8 mouse cellular contexts compared by ENCODE assay signal in genomic region chrX:140600410-140601109, GRCm38 (mm10). TPM values are rescaled to one million over a fixed set of nuclear protein-coding genes. Genes with fewer than 3 reads are reported as not detected.
A peak's percentile ranks its signal among the peaks of the same experiment; 100 is the strongest.
DNase-seq lines count a peak whose midpoint lies in the region; ATAC-seq and TF ChIP-seq lines count a peak whose summit lies in the region.

Gene Tsc22d3, minus strand, starts transcription at chrX:140600659.

- peak; percentile 69 for ATAC-seq in embryonic facial prominence, embryonic 14.5 days (ENCODE audit: low read depth)
- ATAC-seq in limb, embryonic 11.5 days (ENCODE audit: insufficient number of reproducible peaks, low FRiP score, low TSS enrichment, low read depth): peak; percentile 10; the same call in 1 of the 2 replicates
- peak; percentile 39; the same call in 1 of the 2 replicates for ATAC-seq in midbrain, embryonic 12.5 days (ENCODE audit: low FRiP score, low read depth)

- no peaks in the 10 kb centered on the region for H3K4me1 ChIP-seq in embryonic facial prominence, embryonic 14.5 days (ENCODE audit: control insufficient read depth, insufficient read depth, low read length)
- 0 out of 2 replicates have a peak, but pooled peaks cover 4% of the 10 kb centered on the region for H3K4me1 ChIP-seq in kidney, adult 2 months (ENCODE audit: control insufficient read depth, insufficient read depth, low read length)
- H3K4me1 ChIP-seq in limb, embryonic 11.5 days (ENCODE audit: control insufficient read depth, insufficient read depth, low read length): no peaks in the 10 kb centered on the region
- H3K4me1 ChIP-seq in midbrain, embryonic 12.5 days: 0 out of 2 replicates have a peak, but pooled peaks cover 3% of the 10 kb centered on the region
- H3K4me1 ChIP-seq in spleen, adult 2 months (ENCODE audit: control insufficient read depth, insufficient read depth, insufficient read length): no peaks in the 10 kb centered on the region; the same call in 1 of the 2 replicates

- no peak for TF ChIP-seq POLR2A in kidney, adult 2 months (IDR thresholded peaks at IDR 0.05; ENCODE audit: low read depth, low read length)
- TF ChIP-seq POLR2A in spleen, adult 2 months (IDR thresholded peaks at IDR 0.05; ENCODE audit: low read depth, low read length): no peak

- peak; percentile 78 for DNase-seq in 416B (ENCODE audit: low read depth)
- DNase-seq in adrenal gland, postnatal 10 days: peak; percentile 71
- DNase-seq in embryonic facial prominence, embryonic 14.5 days (ENCODE audit: low spot score): peak; percentile 53
- peak; percentile 84 for DNase-seq in heart, adult 8-10 months (ENCODE audit: low spot score)
- peak; percentile 84 for DNase-seq in kidney, adult 2 months
- DNase-seq in limb, embryonic 11.5 days (ENCODE audit: low spot score): peak; percentile 65
- DNase-seq in spleen, adult 2 months (ENCODE audit: low read depth in 1 of 2, low spot score in 2 of 2): peak; percentile 39 to 52

- peak within 1 kb of the TSS; percentile 37; the same call in 1 of the 2 replicates for H3K9ac ChIP-seq in embryonic facial prominence, embryonic 14.5 days (ENCODE audit: low read depth, low read length)
- H3K9ac ChIP-seq in limb, embryonic 11.5 days (ENCODE audit: low read length): no peak within 1 kb of the TSS
- H3K9ac ChIP-seq in midbrain, embryonic 12.5 days (replicated peaks): no peak within 1 kb of the TSS

- peak within 1 kb of the TSS; percentile 49 for H3K4me3 ChIP-seq in embryonic facial prominence, embryonic 14.5 days (ENCODE audit: low read depth, low read length)
- peak within 1 kb of the TSS; percentile 59 for H3K4me3 ChIP-seq in kidney, adult 2 months (ENCODE audit: insufficient read depth, low read depth, low read length)
- peak within 1 kb of the TSS; percentile 35 for H3K4me3 ChIP-seq in limb, embryonic 11.5 days (ENCODE audit: low read depth, low read length)
- H3K4me3 ChIP-seq in midbrain, embryonic 12.5 days: peak within 1 kb of the TSS; percentile 55
- peak within 1 kb of the TSS; percentile 54 for H3K4me3 ChIP-seq in spleen, adult 2 months (ENCODE audit: extremely low read depth, insufficient read depth, insufficient read length)

- TF ChIP-seq CTCF in kidney, adult 2 months (conservative IDR thresholded peaks at IDR 0.05; ENCODE audit: insufficient read depth, insufficient read length, low read depth, low read length): peak; percentile 75
- TF ChIP-seq CTCF in spleen, adult 2 months (IDR thresholded peaks at IDR 0.05; ENCODE audit: extremely low read depth, insufficient read depth, insufficient read length, insufficient replicate concordance): peak; percentile 34; the same call in 1 of the 2 replicates

- no peaks in the 10 kb centered on the region for H3K36me3 ChIP-seq in embryonic facial prominence, embryonic 14.5 days (ENCODE audit: control insufficient read depth, insufficient read depth, low read length)
- H3K36me3 ChIP-seq in kidney, adult 2 months (ENCODE audit: control insufficient read depth, insufficient read depth, low read length): no peaks in the 10 kb centered on the region
- no peaks in the 10 kb centered on the region for H3K36me3 ChIP-seq in limb, embryonic 11.5 days (ENCODE audit: control insufficient read depth, insufficient read depth, low read length)
- H3K36me3 ChIP-seq in midbrain, embryonic 12.5 days: no peaks in the 10 kb centered on the region
- no peaks in the 10 kb centered on the region for H3K36me3 ChIP-seq in spleen, adult 2 months (ENCODE audit: control insufficient read depth, insufficient read depth, low read length)

- H3K9me3 ChIP-seq in embryonic facial prominence, embryonic 14.5 days (ENCODE audit: control insufficient read depth, low read length): 0 out of 2 replicates have a peak, but pooled peaks cover 3% of the 10 kb centered on the region
- H3K9me3 ChIP-seq in limb, embryonic 11.5 days (ENCODE audit: control insufficient read depth, low read length): no peaks in the 10 kb centered on the region
- H3K9me3 ChIP-seq in midbrain, embryonic 12.5 days: no peaks in the 10 kb centered on the region

- H3K27me3 ChIP-seq in embryonic facial prominence, embryonic 14.5 days (replicated peaks; ENCODE audit: control insufficient read depth, insufficient read depth, low read length): peaks cover 53% of the 10 kb centered on the region
- no peaks in the 10 kb centered on the region for H3K27me3 ChIP-seq in kidney, adult 2 months (replicated peaks; ENCODE audit: control insufficient read depth, insufficient read depth, low read length)
- peaks cover 44% of the 10 kb centered on the region for H3K27me3 ChIP-seq in limb, embryonic 11.5 days (ENCODE audit: control insufficient read depth, insufficient read depth, low read length)
- H3K27me3 ChIP-seq in midbrain, embryonic 12.5 days: peaks cover 58% of the 10 kb centered on the region
- peaks cover 3% of the 10 kb centered on the region; the same call in 1 of the 2 replicates for H3K27me3 ChIP-seq in spleen, adult 2 months (ENCODE audit: control insufficient read depth, insufficient read depth, low read length)

- no peak within 1 kb of the TSS for H3K27ac ChIP-seq in embryonic facial prominence, embryonic 14.5 days (replicated peaks; ENCODE audit: low read depth, low read length)
- H3K27ac ChIP-seq in kidney, adult 2 months (ENCODE audit: insufficient read depth, low read depth, low read length): no peak within 1 kb of the TSS
- no peak within 1 kb of the TSS for H3K27ac ChIP-seq in limb, embryonic 11.5 days (replicated peaks; ENCODE audit: low read depth, low read length)
- no peak within 1 kb of the TSS for H3K27ac ChIP-seq in midbrain, embryonic 12.5 days (replicated peaks)
- no peak within 1 kb of the TSS for H3K27ac ChIP-seq in spleen, adult 2 months (ENCODE audit: insufficient read depth, low read length)

- peak within 1 kb of the TSS; percentile 74 for H3K4me2 ChIP-seq in embryonic facial prominence, embryonic 14.5 days (ENCODE audit: low read depth, low read length)
- H3K4me2 ChIP-seq in limb, embryonic 11.5 days (ENCODE audit: low read depth, severe bottlenecking): peak within 1 kb of the TSS; percentile 71
- peak within 1 kb of the TSS; percentile 69 for H3K4me2 ChIP-seq in midbrain, embryonic 12.5 days (replicated peaks)

- WGBS in embryonic facial prominence, embryonic 14.5 days: 20% methylated on average over 28 of the region's 28 CpGs
- under 1% methylated on average over 28 of the region's 28 CpGs for WGBS in kidney, adult 2 months
- 25% methylated on average over 28 of the region's 28 CpGs for WGBS in limb, embryonic 11.5 days
- WGBS in midbrain, embryonic 12.5 days: 24% methylated on average over 28 of the region's 28 CpGs
- WGBS in spleen, adult 2 months: 31% methylated on average over 28 of the region's 28 CpGs

RNA-seq across cellular contexts. Expression of gene Tsc22d3, which starts in this region (rescaled TPM):
- total RNA-seq in adrenal gland, postnatal 10 days (2021): 100 to 1,000 TPM in 1 of 2 experiments, 10 to 100 TPM in 1; 89.8 to 171 TPM
- 99.9 and 108 TPM in 2 replicates for polyA plus RNA-seq in embryonic facial prominence, embryonic 14.5 days (2014; fragmentation: Nextera tagmentation; extraction: Ambion mirVana)
- total RNA-seq in heart, adult 8-10 months (2022): 100 to 1,000 TPM; 121 to 152 (median 126) TPM
- polyA plus RNA-seq in kidney, adult 2 months (2012; rRNA removed): 36.2 and 51.6 TPM in 2 replicates
- 124 and 128 TPM in 2 replicates for polyA plus RNA-seq in limb, embryonic 11.5 days (2014; fragmentation: Nextera tagmentation; extraction: Ambion mirVana)
- polyA plus RNA-seq in midbrain, embryonic 12.5 days (2016; fragmentation: Nextera tagmentation; extraction: Ambion mirVana): 130 and 133 TPM in 2 replicates
- 173 and 218 TPM in 2 replicates for polyA plus RNA-seq in spleen, adult 2 months (2012; rRNA removed)

Comparison
In these comparisons a context has a peak if more than half of its experiments do, and no peak if none do; other contexts are left out.
1. ATAC-seq: peak in every context shown above with its lines; median percentile 69 in embryonic facial prominence, embryonic 14.5 days; 39 in midbrain, embryonic 12.5 days; 10 in limb, embryonic 11.5 days.